Mouse (Mus musculus): ENCODE measurements at regions not wholly inside any gene's neighbourhood (a gene's known extent, or its start where the extent isn't known, plus 50 kb on each side); places are given as distances from the start of the nearest gene placed in this dataset.

- WGBS: 88% methylated on average over 15 of the region's 15 CpGs
- Histone ChIP-seq H3K4me3 (ENCODE audit: low read depth, low read length) (no peak overlapping the region), H3K27ac (ENCODE audit: low read length) (no peak overlapping the region), H3K36me3 (ENCODE audit: control insufficient read depth, insufficient read depth, low read length) (no peaks in the 10 kb centered on the region), H3K9me3 (replicated peaks; ENCODE audit: control insufficient read depth, low read length, poor library complexity, severe bottlenecking) (no peaks in the 10 kb centered on the region), H3K4me2 (ENCODE audit: low read length) (no peak overlapping the region), H3K27me3 (ENCODE audit: control insufficient read depth, insufficient read depth, low read depth, low read length) (no peaks in the 10 kb centered on the region), H3K9ac (ENCODE audit: low read depth, low read length) (no peak overlapping the region), H3K4me1 (ENCODE audit: control insufficient read depth, insufficient read depth, low read length) (no peaks in the 10 kb centered on the region)
- no peak for ATAC-seq
These were observed 145.4 kb downstream of the Tmx1 start for GRCm38 (mm10) chr12:70598211-70598701.

GRCm38 (mm10) chr12:70599731-70600130 is 146.8 kb downstream of the Tmx1 start:
- no peak overlapping the region for H3K4me3 ChIP-seq (ENCODE audit: low read depth, low read length)
- H3K27ac ChIP-seq (ENCODE audit: low read length): no peak overlapping the region
- H3K9me3 ChIP-seq (replicated peaks; ENCODE audit: control insufficient read depth, low read length, poor library complexity, severe bottlenecking): no peaks in the 10 kb centered on the region
- 84% methylated on average over 6 of the region's 6 CpGs for WGBS
- H3K9ac ChIP-seq (ENCODE audit: low read depth, low read length): no peak overlapping the region
- H3K4me1 ChIP-seq (ENCODE audit: control insufficient read depth, insufficient read depth, low read length): no peaks in the 10 kb centered on the region
- no peaks in the 10 kb centered on the region for H3K36me3 ChIP-seq (ENCODE audit: control insufficient read depth, insufficient read depth, low read length)
- no peak for ATAC-seq
- no peak overlapping the region for H3K4me2 ChIP-seq (ENCODE audit: low read length)
- no peaks in the 10 kb centered on the region for H3K27me3 ChIP-seq (ENCODE audit: control insufficient read depth, insufficient read depth, low read depth, low read length)

- Histone ChIP-seq H3K36me3 (ENCODE audit: control insufficient read depth, insufficient read depth, low read length) (no peaks in the 10 kb centered on the region), H3K27me3 (ENCODE audit: control insufficient read depth, insufficient read depth, low read depth, low read length) (no peaks in the 10 kb centered on the region), H3K9me3 (replicated peaks; ENCODE audit: control insufficient read depth, low read length, poor library complexity, severe bottlenecking) (no peaks in the 10 kb centered on the region), H3K4me3 (ENCODE audit: low read depth, low read length) (no peak overlapping the region), H3K4me2 (ENCODE audit: low read length) (no peak overlapping the region), H3K9ac (ENCODE audit: low read depth, low read length) (no peak overlapping the region), H3K27ac (ENCODE audit: low read length) (no peak overlapping the region), H3K4me1 (ENCODE audit: control insufficient read depth, insufficient read depth, low read length) (no peaks in the 10 kb centered on the region)
- ATAC-seq: no peak
- 94% methylated on average over 1 of the region's 1 CpGs for WGBS
These were observed 151.0 kb downstream of the Tmx1 start for GRCm38 (mm10) chr12:70603869-70604268.

- Histone ChIP-seq H3K4me1 (ENCODE audit: control insufficient read depth, insufficient read depth, low read length) (no peaks in the 10 kb centered on the region), H3K4me3 (ENCODE audit: low read depth, low read length) (no peak overlapping the region), H3K27ac (ENCODE audit: low read length) (no peak overlapping the region), H3K4me2 (ENCODE audit: low read length) (no peak overlapping the region), H3K36me3 (ENCODE audit: control insufficient read depth, insufficient read depth, low read length) (no peaks in the 10 kb centered on the region), H3K27me3 (ENCODE audit: control insufficient read depth, insufficient read depth, low read depth, low read length) (no peaks in the 10 kb centered on the region), H3K9ac (ENCODE audit: low read depth, low read length) (no peak overlapping the region), H3K9me3 (replicated peaks; ENCODE audit: control insufficient read depth, low read length, poor library complexity, severe bottlenecking) (no peaks in the 10 kb centered on the region)
- 77% methylated on average over 5 of the region's 5 CpGs for WGBS
- ATAC-seq: no peak
These were observed 155.8 kb downstream of the Tmx1 start for GRCm38 (mm10) chr12:70608672-70609071.

GRCm38 (mm10) chr12:70609116-70609871 is 156.4 kb downstream of the Tmx1 start:
- Histone ChIP-seq H3K4me3 (ENCODE audit: low read depth, low read length) (no peak overlapping the region), H3K36me3 (ENCODE audit: control insufficient read depth, insufficient read depth, low read length) (no peaks in the 10 kb centered on the region), H3K9me3 (replicated peaks; ENCODE audit: control insufficient read depth, low read length, poor library complexity, severe bottlenecking) (no peaks in the 10 kb centered on the region), H3K9ac (ENCODE audit: low read depth, low read length) (no peak overlapping the region), H3K27ac (ENCODE audit: low read length) (no peak overlapping the region), H3K27me3 (ENCODE audit: control insufficient read depth, insufficient read depth, low read depth, low read length) (no peaks in the 10 kb centered on the region), H3K4me2 (ENCODE audit: low read length) (no peak overlapping the region), H3K4me1 (ENCODE audit: control insufficient read depth, insufficient read depth, low read length) (no peaks in the 10 kb centered on the region)
- ATAC-seq: no peak
- WGBS: 79% methylated on average over 7 of the region's 7 CpGs

- H3K4me3 ChIP-seq (ENCODE audit: low read depth, low read length): no peak overlapping the region
- H3K27me3 ChIP-seq (ENCODE audit: control insufficient read depth, insufficient read depth, low read depth, low read length): no peaks in the 10 kb centered on the region
- H3K4me2 ChIP-seq (ENCODE audit: low read length): no peak overlapping the region
- H3K27ac ChIP-seq (ENCODE audit: low read length): no peak overlapping the region
- no peaks in the 10 kb centered on the region for H3K9me3 ChIP-seq (replicated peaks; ENCODE audit: control insufficient read depth, low read length, poor library complexity, severe bottlenecking)
- 92% methylated on average over 5 of the region's 5 CpGs for WGBS
- H3K36me3 ChIP-seq (ENCODE audit: control insufficient read depth, insufficient read depth, low read length): no peaks in the 10 kb centered on the region
- H3K4me1 ChIP-seq (ENCODE audit: control insufficient read depth, insufficient read depth, low read length): no peaks in the 10 kb centered on the region
- no peak overlapping the region for H3K9ac ChIP-seq (ENCODE audit: low read depth, low read length)
- ATAC-seq: no peak
These were observed 159.0 kb downstream of the Tmx1 start for GRCm38 (mm10) chr12:70611891-70612290.

GRCm38 (mm10) chr12:70613244-70613643 is 160.3 kb downstream of the Tmx1 start:
- H3K4me3 ChIP-seq (ENCODE audit: low read depth, low read length): no peak overlapping the region
- no peaks in the 10 kb centered on the region for H3K27me3 ChIP-seq (ENCODE audit: control insufficient read depth, insufficient read depth, low read depth, low read length)
- no peak overlapping the region for H3K9ac ChIP-seq (ENCODE audit: low read depth, low read length)
- H3K4me2 ChIP-seq (ENCODE audit: low read length): no peak overlapping the region
- H3K9me3 ChIP-seq (replicated peaks; ENCODE audit: control insufficient read depth, low read length, poor library complexity, severe bottlenecking): no peaks in the 10 kb centered on the region
- H3K36me3 ChIP-seq (ENCODE audit: control insufficient read depth, insufficient read depth, low read length): no peaks in the 10 kb centered on the region
- no peaks in the 10 kb centered on the region for H3K4me1 ChIP-seq (ENCODE audit: control insufficient read depth, insufficient read depth, low read length)
- 81% methylated on average over 5 of the region's 5 CpGs for WGBS
- ATAC-seq: no peak
- no peak overlapping the region for H3K27ac ChIP-seq (ENCODE audit: low read length)

GRCm38 (mm10) chr12:70614101-70614500 is 161.2 kb downstream of the Tmx1 start:
- H3K4me2 ChIP-seq (ENCODE audit: low read length): no peak overlapping the region
- H3K9ac ChIP-seq (ENCODE audit: low read depth, low read length): no peak overlapping the region
- H3K4me1 ChIP-seq (ENCODE audit: control insufficient read depth, insufficient read depth, low read length): no peaks in the 10 kb centered on the region
- 80% methylated on average over 2 of the region's 2 CpGs for WGBS
- H3K9me3 ChIP-seq (replicated peaks; ENCODE audit: control insufficient read depth, low read length, poor library complexity, severe bottlenecking): no peaks in the 10 kb centered on the region
- no peaks in the 10 kb centered on the region for H3K27me3 ChIP-seq (ENCODE audit: control insufficient read depth, insufficient read depth, low read depth, low read length)
- H3K36me3 ChIP-seq (ENCODE audit: control insufficient read depth, insufficient read depth, low read length): no peaks in the 10 kb centered on the region
- H3K4me3 ChIP-seq (ENCODE audit: low read depth, low read length): no peak overlapping the region
- no peak for ATAC-seq
- H3K27ac ChIP-seq (ENCODE audit: low read length): no peak overlapping the region

- no peaks in the 10 kb centered on the region for H3K36me3 ChIP-seq (ENCODE audit: control insufficient read depth, insufficient read depth, low read length)
- ATAC-seq: no peak
These were observed 161.8 kb downstream of the Tmx1 start for GRCm38 (mm10) chr12:70614686-70615085.

More at GRCm38 (mm10) chr12:70614686-70615085, 161.8 kb downstream of the Tmx1 start:
- H3K4me3 ChIP-seq (ENCODE audit: low read depth, low read length): no peak overlapping the region
- H3K27me3 ChIP-seq (ENCODE audit: control insufficient read depth, insufficient read depth, low read depth, low read length): no peaks in the 10 kb centered on the region
- H3K4me1 ChIP-seq (ENCODE audit: control insufficient read depth, insufficient read depth, low read length): no peaks in the 10 kb centered on the region
- WGBS: 82% methylated on average over 2 of the region's 2 CpGs
- no peak overlapping the region for H3K9ac ChIP-seq (ENCODE audit: low read depth, low read length)
- no peak overlapping the region for H3K4me2 ChIP-seq (ENCODE audit: low read length)
- H3K27ac ChIP-seq (ENCODE audit: low read length): no peak overlapping the region
- H3K9me3 ChIP-seq (replicated peaks; ENCODE audit: control insufficient read depth, low read length, poor library complexity, severe bottlenecking): no peaks in the 10 kb centered on the region
